Mouse (Mus musculus) gastrocnemius, postnatal 4 days (tissue): ENCODE measurements around the gene Itga11. TPM values are rescaled to one million over a fixed set of nuclear protein-coding genes. Genes with fewer than 3 reads are reported as not detected.
A peak's percentile ranks its signal among the peaks of the same experiment; 100 is the strongest.
"Not testable (repeated sequence)": the region's sequence is repeated elsewhere in the genome, so short reads cannot be mapped to it uniquely, and the experiment has no call there.

Experiments used
- DNase-seq, 2 experiments: peaks; one replicate each; pipeline ENCODE4 v3.0.0; 2021 to 2022; ENCODE audit warnings: low spot score in 2 of 2, mixed read lengths in 2 of 2
- total RNA-seq, 2 experiments: library from RNA; stranded (reverse); gene quantifications; 2 replicates each; pipeline ENCODE4 v1.2.3; 2021

The Itga11 gene
- total RNA-seq, 2 experiments from 2014 or later: 5.5 to 7.9 TPM

- no peak for DNase-seq
Measured at GRCm38 (mm10) chr9:62758288-62758687, 80.7 kb downstream of the Itga11 start.

GRCm38 (mm10) chr9:62759601-62760000 is 82.0 kb downstream of the Itga11 start:
- DNase-seq: no peak

GRCm38 (mm10) chr9:62763478-62763877 is 85.9 kb downstream of the Itga11 start:
- DNase-seq: no peak

- no peak for DNase-seq
Measured at GRCm38 (mm10) chr9:62765346-62765745, 87.7 kb downstream of the Itga11 start.

GRCm38 (mm10) chr9:62767464-62767863 is 89.8 kb downstream of the Itga11 start:
- DNase-seq: no peak

- DNase-seq: no peak
Measured at GRCm38 (mm10) chr9:62768361-62768760, 90.7 kb downstream of the Itga11 start.

- DNase-seq: no peak
Measured at GRCm38 (mm10) chr9:62772746-62773145, 95.1 kb downstream of the Itga11 start.

- DNase-seq: no peak
Measured at GRCm38 (mm10) chr9:62775464-62775863, 97.8 kb downstream of the Itga11 start.

GRCm38 (mm10) chr9:62777461-62777860 is 99.8 kb downstream of the Itga11 start:
- DNase-seq: no peak

- no peak for DNase-seq
Measured at GRCm38 (mm10) chr9:62778721-62779120, 101.1 kb downstream of the Itga11 start.

- DNase-seq: no peak
Measured at GRCm38 (mm10) chr9:62781965-62782364, 104.3 kb downstream of the Itga11 start.

- no peak for DNase-seq
Measured at GRCm38 (mm10) chr9:62782976-62783781, 105.6 kb downstream of the Itga11 start.

- no peak for DNase-seq
Measured at GRCm38 (mm10) chr9:62784233-62784632, 106.6 kb downstream of the Itga11 start.

- no peak for DNase-seq
Measured at GRCm38 (mm10) chr9:62786721-62787120, 109.1 kb downstream of the Itga11 start.

GRCm38 (mm10) chr9:62789856-62790255 is 112.2 kb downstream of the Itga11 start:
- no peak for DNase-seq

GRCm38 (mm10) chr9:62799218-62799617 is 121.6 kb downstream of the Itga11 start:
- DNase-seq: not testable (repeated sequence)

GRCm38 (mm10) chr9:62810095-62810494 is 132.5 kb downstream of the Itga11 start:
- no peak for DNase-seq

- DNase-seq: peak in 1 of 2 experiments; percentile 68
Measured at GRCm38 (mm10) chr9:62810543-62811515, 133.2 kb downstream of the Itga11 start.

- DNase-seq: peak; percentile 77 to 89
Measured at GRCm38 (mm10) chr9:62811516-62812121, 134.0 kb downstream of the Itga11 start, which contains the start of gene Fem1b. Fem1b (minus strand) TSS chr9:62811934.

GRCm38 (mm10) chr9:62812216-62813049 is 134.8 kb downstream of the Itga11 start:
- no peak for DNase-seq
